Comparison of ENCODE assay signal across 13 mouse cellular contexts in genomic region chr14:12057856-12058255, GRCm38 (mm10).
A peak's percentile ranks its signal among the peaks of the same experiment; 100 is the strongest.
DNase-seq lines count a peak whose midpoint lies in the region; ATAC-seq and TF ChIP-seq lines count a peak whose summit lies in the region.
"Had no signal": no experiment of that assay in that cellular context is flagged by ENCODE, and none has a peak within 500 bp of the region (broad histone marks: within the 10 kb centered on the region; RNA-seq: fewer than 3 reads in every experiment).

No protein-coding gene starts in this region.

- H3K36me3 ChIP-seq in heart, embryonic 11.5 days (ENCODE audit: control insufficient read depth, insufficient read depth, low read length) = no peaks in the 10 kb centered on the region
- H3K36me3 ChIP-seq in midbrain, embryonic 11.5 days (ENCODE audit: control insufficient read depth, insufficient read depth, low read length) = no peaks in the 10 kb centered on the region
- no peaks in the 10 kb centered on the region for H3K36me3 ChIP-seq in midbrain, embryonic 16.5 days (ENCODE audit: control insufficient read depth, insufficient read depth, low read length)
- no peaks in the 10 kb centered on the region for H3K36me3 ChIP-seq in heart, embryonic 13.5 days
- H3K36me3 ChIP-seq in thymus, adult 2 months (ENCODE audit: control insufficient read depth, insufficient read depth, low read length) = no peaks in the 10 kb centered on the region
- H3K36me3 ChIP-seq in forebrain, embryonic 11.5 days (ENCODE audit: control insufficient read depth, insufficient read depth, low read length) = no peaks in the 10 kb centered on the region
- H3K36me3 ChIP-seq: G1E; liver, embryonic 15.5 days; midbrain, embryonic 15.5 days had no signal

- no peaks in the 10 kb centered on the region for H3K9me3 ChIP-seq in heart, embryonic 11.5 days (replicated peaks; ENCODE audit: control insufficient read depth, low read length)
- no peaks in the 10 kb centered on the region for H3K9me3 ChIP-seq in midbrain, embryonic 11.5 days (ENCODE audit: control insufficient read depth, low read length)
- H3K9me3 ChIP-seq in midbrain, embryonic 16.5 days (replicated peaks; ENCODE audit: control insufficient read depth, low read length, poor library complexity, severe bottlenecking) = no peaks in the 10 kb centered on the region
- H3K9me3 ChIP-seq in heart, embryonic 13.5 days = no peaks in the 10 kb centered on the region
- no peaks in the 10 kb centered on the region; the same call in 1 of the 2 replicates for H3K9me3 ChIP-seq in forebrain, embryonic 11.5 days (ENCODE audit: control insufficient read depth, low read length)
- H3K9me3 ChIP-seq: hindbrain, embryonic 10.5 days; liver, embryonic 15.5 days; midbrain, embryonic 15.5 days had no signal

- 22% methylated on average over 2 of the region's 2 CpGs for WGBS in heart, embryonic 11.5 days (ENCODE audit: insufficient replicate concordance)
- WGBS in midbrain, embryonic 11.5 days = 79% methylated on average over 2 of the region's 2 CpGs
- WGBS in midbrain, embryonic 16.5 days = 69% methylated on average over 2 of the region's 2 CpGs
- 28% methylated on average over 2 of the region's 2 CpGs for WGBS in heart, embryonic 13.5 days
- WGBS in thymus, adult 2 months = 80% methylated on average over 2 of the region's 2 CpGs
- 81% methylated on average over 2 of the region's 2 CpGs for WGBS in forebrain, embryonic 11.5 days

- no peak for ATAC-seq in heart, embryonic 11.5 days (replicated peaks; ENCODE audit: insufficient number of reproducible peaks, low FRiP score, low TSS enrichment)
- no peak for ATAC-seq in midbrain, embryonic 11.5 days (ENCODE audit: low FRiP score)
- ATAC-seq in midbrain, embryonic 16.5 days = no peak
- no peak for ATAC-seq in heart, embryonic 13.5 days (ENCODE audit: extremely low read depth, insufficient number of reproducible peaks, low FRiP score, low TSS enrichment)
- ATAC-seq in forebrain, embryonic 11.5 days (replicated peaks; ENCODE audit: low FRiP score) = no peak
- ATAC-seq: midbrain, embryonic 15.5 days had no signal

- TF ChIP-seq CTCF in thymus, adult 2 months (IDR thresholded peaks at IDR 0.05; ENCODE audit: borderline replicate concordance, control insufficient read depth, extremely low read depth, insufficient read depth, low read length, poor library complexity) = no peak

- no peak overlapping the region for H3K4me2 ChIP-seq in heart, embryonic 11.5 days
- no peak overlapping the region for H3K4me2 ChIP-seq in midbrain, embryonic 11.5 days
- no peak overlapping the region for H3K4me2 ChIP-seq in midbrain, embryonic 16.5 days (ENCODE audit: low read length)
- H3K4me2 ChIP-seq in heart, embryonic 13.5 days = no peak overlapping the region
- no peak overlapping the region for H3K4me2 ChIP-seq in forebrain, embryonic 11.5 days (ENCODE audit: low read depth, low read length, severe bottlenecking)
- H3K4me2 ChIP-seq: liver, embryonic 15.5 days; midbrain, embryonic 15.5 days had no signal

- DNase-seq in heart, adult 18-20 months = peak; percentile 66 to 72
- peak; percentile 51 for DNase-seq in midbrain, embryonic 11.5 days (ENCODE audit: low spot score, missing footprints)
- DNase-seq in kidney, postnatal 36 days = peak; percentile 41 to 51
- DNase-seq in thymus, adult 2 months = no peak
- no peak for DNase-seq in forebrain, embryonic 11.5 days (ENCODE audit: low spot score)
- DNase-seq: thymus, postnatal 36 days had no signal

- TF ChIP-seq POLR2A in thymus, adult 2 months (IDR thresholded peaks at IDR 0.05; ENCODE audit: control insufficient read depth, extremely low read depth, insufficient read depth, low read length, poor library complexity) = no peak

- H3K4me3 ChIP-seq in heart, embryonic 11.5 days (ENCODE audit: low read depth, low read length) = no peak overlapping the region
- no peak overlapping the region for H3K4me3 ChIP-seq in midbrain, embryonic 11.5 days (ENCODE audit: low read depth, low read length)
- H3K4me3 ChIP-seq in midbrain, embryonic 16.5 days (ENCODE audit: low read depth, low read length) = no peak overlapping the region
- H3K4me3 ChIP-seq in heart, embryonic 13.5 days = no peak overlapping the region
- no peak overlapping the region for H3K4me3 ChIP-seq in thymus, adult 2 months (ENCODE audit: control insufficient read depth, insufficient read depth, low read length)
- H3K4me3 ChIP-seq in forebrain, embryonic 11.5 days (ENCODE audit: low read depth, low read length) = no peak overlapping the region
- H3K4me3 ChIP-seq: hindbrain, embryonic 10.5 days; liver, embryonic 15.5 days; midbrain, embryonic 15.5 days had no signal

- H3K27me3 ChIP-seq in heart, embryonic 11.5 days (ENCODE audit: control insufficient read depth, insufficient read depth, low read length) = no peaks in the 10 kb centered on the region
- H3K27me3 ChIP-seq in midbrain, embryonic 11.5 days (ENCODE audit: control insufficient read depth, insufficient read depth, low read length) = no peaks in the 10 kb centered on the region
- no peaks in the 10 kb centered on the region for H3K27me3 ChIP-seq in midbrain, embryonic 16.5 days (ENCODE audit: control insufficient read depth, insufficient read depth, low read depth, low read length)
- no peaks in the 10 kb centered on the region for H3K27me3 ChIP-seq in heart, embryonic 13.5 days (replicated peaks)
- no peaks in the 10 kb centered on the region for H3K27me3 ChIP-seq in thymus, adult 2 months (ENCODE audit: control insufficient read depth, insufficient read depth, low read length)
- no peaks in the 10 kb centered on the region for H3K27me3 ChIP-seq in forebrain, embryonic 11.5 days (ENCODE audit: control insufficient read depth, insufficient read depth, low read length)
- H3K27me3 ChIP-seq: liver, embryonic 15.5 days; midbrain, embryonic 15.5 days had no signal

- H3K9ac ChIP-seq in heart, embryonic 11.5 days (ENCODE audit: low read depth, low read length) = no peak overlapping the region
- no peak overlapping the region for H3K9ac ChIP-seq in midbrain, embryonic 11.5 days (ENCODE audit: low read length)
- H3K9ac ChIP-seq in midbrain, embryonic 16.5 days (ENCODE audit: low read depth, low read length) = no peak overlapping the region
- no peak overlapping the region for H3K9ac ChIP-seq in heart, embryonic 13.5 days
- no peak overlapping the region for H3K9ac ChIP-seq in forebrain, embryonic 11.5 days (ENCODE audit: low read length)
- H3K9ac ChIP-seq: liver, embryonic 15.5 days; midbrain, embryonic 15.5 days had no signal

- no peak overlapping the region for H3K27ac ChIP-seq in heart, embryonic 11.5 days (ENCODE audit: low read depth, low read length)
- no peak overlapping the region for H3K27ac ChIP-seq in midbrain, embryonic 11.5 days (ENCODE audit: low read depth, low read length)
- no peak overlapping the region for H3K27ac ChIP-seq in midbrain, embryonic 16.5 days (ENCODE audit: low read length)
- peak overlapping the region; percentile 42 for H3K27ac ChIP-seq in heart, embryonic 13.5 days (replicated peaks)
- no peak overlapping the region for H3K27ac ChIP-seq in thymus, adult 2 months (ENCODE audit: control insufficient read depth, insufficient read depth, low read length)
- H3K27ac ChIP-seq in forebrain, embryonic 11.5 days (ENCODE audit: low read depth, low read length) = no peak overlapping the region
- H3K27ac ChIP-seq: hindbrain, embryonic 10.5 days; liver, embryonic 15.5 days; midbrain, embryonic 15.5 days had no signal

- H3K4me1 ChIP-seq in heart, embryonic 11.5 days (ENCODE audit: control insufficient read depth, insufficient read depth, low read length) = peaks cover 7% of the 10 kb centered on the region
- H3K4me1 ChIP-seq in midbrain, embryonic 11.5 days (ENCODE audit: control insufficient read depth, insufficient read depth, low read length) = no peaks in the 10 kb centered on the region
- no peaks in the 10 kb centered on the region for H3K4me1 ChIP-seq in midbrain, embryonic 16.5 days (ENCODE audit: control insufficient read depth, insufficient read depth, low read length)
- peaks cover 44% of the 10 kb centered on the region for H3K4me1 ChIP-seq in heart, embryonic 13.5 days
- no peaks in the 10 kb centered on the region for H3K4me1 ChIP-seq in thymus, adult 2 months (replicated peaks; ENCODE audit: control insufficient read depth, insufficient read depth, low read length)
- H3K4me1 ChIP-seq in forebrain, embryonic 11.5 days (replicated peaks; ENCODE audit: control insufficient read depth, insufficient read depth, low read length) = no peaks in the 10 kb centered on the region
- H3K4me1 ChIP-seq: liver, embryonic 15.5 days; midbrain, embryonic 15.5 days had no signal

Comparison
In these comparisons a context has a peak if more than half of its experiments do, and no peak if none do; other contexts are left out.
1. DNase-seq: peak in heart, adult 18-20 months (2 of 2), midbrain, embryonic 11.5 days (single experiment) and kidney, postnatal 36 days (2 of 2); none in thymus, adult 2 months (single experiment) and forebrain, embryonic 11.5 days (single experiment).